Mouse (Mus musculus) stomach, embryonic 15.5 days (tissue): ENCODE results near the gene Gdf11. TPM values are rescaled to one million over a fixed set of nuclear protein-coding genes. Genes with fewer than 3 reads are reported as not detected.

Experiments used
- ATAC-seq: fragments of 200-750 bp; cut with Nextera tagmentation; 2 replicates; pipeline ENCODE4 v1.8.0; 2017; ENCODE audit warnings: low read depth, moderate number of reproducible peaks, moderate TSS enrichment; ENCODE audit not compliant: insufficient read depth, low FRiP score
- H3K27ac ChIP-seq: fragments of 300-500 bp; sonication (generic); 2 replicates; pipeline ENCODE4 v1.5.1; 2015; ENCODE audit warnings: mild to moderate bottlenecking, inconsistent platforms
- H3K27me3 ChIP-seq: fragments of 300-500 bp; sonication (generic); replicated peaks from 2 replicates; pipeline ENCODE4 v1.6.1; 2015; ENCODE audit warnings: inconsistent platforms
- H3K36me3 ChIP-seq: fragments of 300-500 bp; sonication (generic); 2 replicates; pipeline ENCODE4 v1.6.1; 2015; ENCODE audit warnings: inconsistent platforms
- H3K4me1 ChIP-seq: fragments of 300-500 bp; sonication (generic); 2 replicates; pipeline ENCODE4 v1.6.1; 2015; ENCODE audit warnings: inconsistent platforms
- H3K4me2 ChIP-seq: fragments of 300-500 bp; sonication (generic); 2 replicates; pipeline ENCODE4 v1.6.1; 2015; ENCODE audit warnings: mild to moderate bottlenecking, inconsistent platforms
- H3K4me3 ChIP-seq: fragments of 300-500 bp; sonication (generic); replicated peaks from 2 replicates; pipeline ENCODE4 v1.5.1; 2015; ENCODE audit warnings: inconsistent platforms
- H3K9ac ChIP-seq: fragments of 300-500 bp; sonication (generic); 2 replicates; pipeline ENCODE4 v1.6.1; 2015; ENCODE audit warnings: inconsistent platforms
- H3K9me3 ChIP-seq: fragments of 300-500 bp; sonication (generic); 2 replicates; pipeline ENCODE4 v1.6.1; 2016; ENCODE audit warnings: inconsistent platforms
- WGBS: fragments of 180-500 bp; shearing (Covaris S2); methylation state at CpG from one replicate; pipeline ENCODE4 v1.1.7; 2015; 5-methylcytosine and 5-hydroxymethylcytosine counted together
- polyA plus RNA-seq: library from polyadenylated mRNA; unstranded; fragments of >200 nt; fragmentation: Nextera tagmentation; extraction: Ambion mirVana; gene quantifications from 2 replicates; pipeline ENCODE4 v1.2.1, GENCODE M21; 2015

Gene Gdf11
- polyA plus RNA-seq, 1 experiment from 2014 or later: 4.7 TPM

DNA sequence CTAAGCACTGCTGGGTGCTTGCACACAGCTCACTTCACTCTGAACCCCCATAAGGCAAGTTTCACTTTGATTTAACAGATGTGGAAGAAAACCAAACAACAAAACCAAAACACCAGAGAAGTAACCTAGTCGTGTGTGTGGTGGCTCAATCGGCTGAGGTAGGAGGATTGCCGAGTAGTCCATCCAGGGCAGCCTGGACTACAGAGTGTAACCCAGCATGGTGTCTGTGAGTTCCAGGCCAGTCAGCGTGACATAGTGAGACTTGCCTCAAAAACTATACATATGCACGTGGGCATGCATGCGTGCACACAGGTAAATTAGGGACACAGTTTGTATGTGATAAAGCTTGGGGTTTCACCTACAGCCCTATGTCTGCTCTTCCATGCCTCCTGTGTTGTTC, 25.9 kb upstream of the Gdf11 start:
- no peak overlapping the region for H3K4me2 ChIP-seq
- H3K27ac ChIP-seq: no peak overlapping the region
- no peaks in the 10 kb centered on the region for H3K9me3 ChIP-seq
- H3K4me1 ChIP-seq: peaks cover 44% of the 10 kb centered on the region
- ATAC-seq: no peak
- H3K27me3 ChIP-seq: no peaks in the 10 kb centered on the region
- H3K36me3 ChIP-seq: peaks cover 33% of the 10 kb centered on the region
- H3K4me3 ChIP-seq: no peak overlapping the region
- H3K9ac ChIP-seq: no peak overlapping the region
- 88% methylated on average over 6 of the region's 6 CpGs for WGBS

DNA sequence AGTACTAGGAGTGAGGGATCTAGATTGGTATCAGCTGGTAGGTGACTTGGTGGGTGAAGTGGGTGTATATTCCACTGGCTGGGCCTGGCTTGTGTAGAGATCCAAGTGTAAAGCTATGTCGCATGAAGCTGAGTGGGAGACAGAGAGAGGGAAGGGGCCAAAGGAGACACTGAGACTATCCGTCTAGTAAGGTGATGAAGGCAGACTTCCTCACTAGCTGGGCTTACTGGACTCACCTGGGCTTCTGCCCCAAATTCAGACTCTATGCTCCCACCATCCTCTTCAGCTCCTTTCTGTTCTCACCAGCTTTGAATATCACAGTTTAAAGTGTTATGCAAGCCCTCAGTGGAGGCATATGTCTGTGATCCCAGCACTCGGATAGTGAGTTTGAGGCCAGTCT, 25.1 kb upstream of the Gdf11 start:
- no peaks in the 10 kb centered on the region for H3K9me3 ChIP-seq
- H3K9ac ChIP-seq: no peak overlapping the region
- H3K4me2 ChIP-seq: no peak overlapping the region
- H3K27ac ChIP-seq: no peak overlapping the region
- peaks cover 37% of the 10 kb centered on the region for H3K4me1 ChIP-seq
- no peak overlapping the region for H3K4me3 ChIP-seq
- WGBS: 83% methylated on average over 3 of the region's 3 CpGs
- ATAC-seq: no peak
- no peaks in the 10 kb centered on the region for H3K27me3 ChIP-seq
- H3K36me3 ChIP-seq: peaks cover 33% of the 10 kb centered on the region

DNA sequence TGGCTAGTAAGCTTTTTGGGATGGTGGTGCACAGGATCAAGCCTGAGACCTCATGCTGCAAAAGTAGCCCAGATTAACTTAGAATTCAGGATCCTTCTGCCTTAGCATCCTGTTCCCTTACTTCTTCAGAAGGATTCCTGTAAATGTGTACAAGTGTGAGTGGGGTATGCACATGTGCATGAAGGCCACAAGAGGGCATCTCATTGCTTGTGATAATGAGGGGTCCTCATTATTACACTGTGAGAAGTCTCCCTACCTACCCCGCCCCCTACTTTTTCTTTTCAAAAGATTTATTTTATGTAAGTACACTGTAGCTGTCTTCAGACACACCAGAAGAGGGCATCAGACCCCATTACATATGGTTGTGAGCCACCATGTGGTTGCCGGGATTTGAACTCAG, 24.0 kb upstream of the Gdf11 start:
- Histone ChIP-seq H3K9me3 (no peaks in the 10 kb centered on the region), H3K4me1 (peaks cover 33% of the 10 kb centered on the region), H3K27me3 (no peaks in the 10 kb centered on the region), H3K27ac (no peak overlapping the region), H3K9ac (no peak overlapping the region), H3K4me3 (no peak overlapping the region), H3K4me2 (no peak overlapping the region), H3K36me3 (peaks cover 33% of the 10 kb centered on the region)
- 87% methylated on average over 2 of the region's 2 CpGs for WGBS
- ATAC-seq: no peak

DNA sequence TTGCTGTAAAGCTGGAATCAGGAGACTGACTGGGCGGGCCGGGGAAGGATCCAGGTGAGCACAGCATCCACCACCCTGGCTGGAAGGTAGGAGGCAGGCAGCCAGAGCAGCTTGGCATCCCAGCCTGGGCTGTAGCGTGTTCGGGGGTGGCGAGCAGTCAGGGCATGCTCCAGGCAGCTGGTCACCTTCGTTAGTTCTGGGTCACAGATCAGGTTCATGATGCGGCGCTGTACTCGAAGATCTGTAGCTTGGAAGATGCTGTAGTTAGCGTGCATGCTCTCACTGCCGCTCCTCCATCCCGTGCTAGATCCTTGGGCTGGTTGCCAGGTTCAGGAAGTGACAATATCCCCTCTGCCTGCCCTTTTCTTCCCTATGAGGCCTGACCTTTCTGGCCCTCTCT, 22.2 kb upstream of the Gdf11 start:
- 92% methylated on average over 12 of the region's 12 CpGs for WGBS
- no peak overlapping the region for H3K27ac ChIP-seq
- no peak overlapping the region for H3K4me2 ChIP-seq
- H3K9me3 ChIP-seq: no peaks in the 10 kb centered on the region
- H3K4me1 ChIP-seq: peaks cover 25% of the 10 kb centered on the region
- H3K36me3 ChIP-seq: peaks cover 33% of the 10 kb centered on the region
- H3K4me3 ChIP-seq: no peak overlapping the region
- no peak overlapping the region for H3K9ac ChIP-seq
- no peak for ATAC-seq
- no peaks in the 10 kb centered on the region for H3K27me3 ChIP-seq

DNA sequence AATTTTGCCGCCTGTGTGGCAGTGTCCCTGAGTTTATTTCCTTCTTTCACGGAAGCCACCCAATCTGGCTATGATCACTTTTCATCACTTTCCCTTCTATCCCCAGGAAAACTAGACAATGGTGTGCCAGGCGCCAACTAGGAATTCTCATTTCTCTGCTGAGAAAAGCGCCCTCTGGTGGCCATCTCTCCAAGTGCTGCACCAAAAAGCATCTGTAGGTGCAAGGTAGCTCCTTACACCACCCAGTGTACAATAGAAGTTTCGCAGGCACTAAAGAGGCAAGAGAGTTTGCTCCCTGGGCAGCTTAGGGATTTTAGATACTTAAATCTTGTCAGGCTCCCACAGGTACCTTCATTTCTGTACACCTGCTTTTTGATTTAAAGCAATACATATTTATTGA, 21.7 kb upstream of the Gdf11 start:
- no peak overlapping the region for H3K4me2 ChIP-seq
- no peaks in the 10 kb centered on the region for H3K9me3 ChIP-seq
- peaks cover 33% of the 10 kb centered on the region for H3K36me3 ChIP-seq
- 0 out of 2 replicates have a peak overlapping the region, but pooled peaks have one; percentile 3 for H3K27ac ChIP-seq
- no peak for ATAC-seq
- 9% methylated on average over 5 of the region's 5 CpGs for WGBS
- peaks cover 20% of the 10 kb centered on the region; the same call in 1 of the 2 replicates for H3K4me1 ChIP-seq
- H3K4me3 ChIP-seq: no peak overlapping the region
- H3K9ac ChIP-seq: no peak overlapping the region
- no peaks in the 10 kb centered on the region for H3K27me3 ChIP-seq

DNA sequence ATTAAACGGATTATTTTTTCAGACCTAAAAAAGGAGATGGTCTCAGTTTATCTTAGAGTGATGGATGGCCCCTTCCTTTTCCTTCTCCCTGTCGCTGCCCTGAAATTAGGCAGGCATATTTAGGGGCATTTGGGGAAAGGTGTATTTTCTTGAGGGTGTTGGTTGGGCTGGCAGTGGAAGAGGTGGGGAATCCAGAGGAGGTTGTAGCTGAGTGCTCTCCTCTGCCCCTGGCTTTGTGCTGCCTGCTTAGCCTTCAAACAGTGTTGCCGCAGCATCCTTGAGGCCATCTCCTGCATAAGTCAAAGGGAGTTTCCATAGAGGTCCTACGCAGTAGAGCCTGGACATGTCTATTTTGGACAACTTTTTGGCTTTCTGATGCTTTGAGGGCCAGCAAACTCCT, 21.3 kb upstream of the Gdf11 start:
- no peak for ATAC-seq
- Histone ChIP-seq H3K36me3 (peaks cover 32% of the 10 kb centered on the region), H3K4me2 (no peak overlapping the region), H3K4me3 (no peak overlapping the region), H3K27me3 (no peaks in the 10 kb centered on the region), H3K4me1 (peaks cover 18% of the 10 kb centered on the region; the same call in 1 of the 2 replicates), H3K9ac (no peak overlapping the region), H3K27ac (0 out of 2 replicates have a peak overlapping the region, but pooled peaks have one; percentile 3), H3K9me3 (no peaks in the 10 kb centered on the region)
- WGBS: 75% methylated on average over 4 of the region's 4 CpGs

DNA sequence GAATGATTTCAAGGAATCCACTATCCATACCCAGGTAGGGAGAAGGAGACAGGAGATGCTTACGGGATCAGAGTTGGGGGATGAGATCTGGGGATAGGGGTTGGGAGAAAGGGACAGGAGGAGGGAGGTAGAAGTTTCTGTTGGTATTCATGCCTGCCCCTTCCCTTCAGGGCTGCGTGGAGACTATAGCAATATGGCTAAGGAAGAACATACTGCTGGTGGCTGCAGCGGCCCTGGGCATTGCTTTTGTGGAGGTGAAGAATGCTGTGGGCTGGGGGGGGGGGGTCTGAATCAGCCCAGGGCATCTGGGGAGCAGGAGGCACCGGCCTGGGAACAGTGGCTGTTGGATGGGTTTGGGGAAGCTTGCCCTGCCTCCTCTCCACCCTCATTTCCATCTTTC, 20.8 kb upstream of the Gdf11 start:
- Histone ChIP-seq H3K4me2 (no peak overlapping the region), H3K27ac (no peak overlapping the region), H3K27me3 (no peaks in the 10 kb centered on the region), H3K4me1 (peaks cover 18% of the 10 kb centered on the region; the same call in 1 of the 2 replicates), H3K4me3 (no peak overlapping the region), H3K9ac (no peak overlapping the region), H3K9me3 (no peaks in the 10 kb centered on the region), H3K36me3 (peaks cover 27% of the 10 kb centered on the region)
- no peak for ATAC-seq
- 78% methylated on average over 4 of the region's 4 CpGs for WGBS

DNA sequence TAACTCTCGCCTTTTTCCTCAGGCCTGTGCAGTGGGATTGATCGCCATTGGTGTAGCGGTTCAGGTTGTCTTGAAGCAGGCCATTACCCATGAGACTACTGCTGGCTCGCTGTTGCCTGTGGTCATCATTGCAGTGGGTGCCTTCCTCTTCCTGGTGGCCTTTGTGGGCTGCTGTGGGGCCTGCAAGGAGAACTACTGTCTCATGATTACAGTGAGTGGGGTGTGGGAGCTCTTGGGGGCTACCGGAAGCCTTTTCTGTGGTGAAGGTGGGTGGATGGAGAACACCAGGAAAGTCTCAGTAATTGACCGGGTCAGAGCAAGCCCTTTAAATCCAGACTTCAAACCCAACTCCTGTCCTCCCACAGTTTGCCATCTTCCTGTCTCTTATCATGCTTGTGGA, 19.9 kb upstream of the Gdf11 start:
- Histone ChIP-seq H3K9ac (no peak overlapping the region), H3K9me3 (no peaks in the 10 kb centered on the region), H3K4me1 (peaks cover 18% of the 10 kb centered on the region; the same call in 1 of the 2 replicates), H3K27ac (no peak overlapping the region), H3K4me3 (peak overlapping the region; percentile 92), H3K36me3 (peaks cover 25% of the 10 kb centered on the region), H3K27me3 (no peaks in the 10 kb centered on the region), H3K4me2 (peak overlapping the region; percentile 83)
- no peak for ATAC-seq
- WGBS: 88% methylated on average over 6 of the region's 6 CpGs

DNA sequence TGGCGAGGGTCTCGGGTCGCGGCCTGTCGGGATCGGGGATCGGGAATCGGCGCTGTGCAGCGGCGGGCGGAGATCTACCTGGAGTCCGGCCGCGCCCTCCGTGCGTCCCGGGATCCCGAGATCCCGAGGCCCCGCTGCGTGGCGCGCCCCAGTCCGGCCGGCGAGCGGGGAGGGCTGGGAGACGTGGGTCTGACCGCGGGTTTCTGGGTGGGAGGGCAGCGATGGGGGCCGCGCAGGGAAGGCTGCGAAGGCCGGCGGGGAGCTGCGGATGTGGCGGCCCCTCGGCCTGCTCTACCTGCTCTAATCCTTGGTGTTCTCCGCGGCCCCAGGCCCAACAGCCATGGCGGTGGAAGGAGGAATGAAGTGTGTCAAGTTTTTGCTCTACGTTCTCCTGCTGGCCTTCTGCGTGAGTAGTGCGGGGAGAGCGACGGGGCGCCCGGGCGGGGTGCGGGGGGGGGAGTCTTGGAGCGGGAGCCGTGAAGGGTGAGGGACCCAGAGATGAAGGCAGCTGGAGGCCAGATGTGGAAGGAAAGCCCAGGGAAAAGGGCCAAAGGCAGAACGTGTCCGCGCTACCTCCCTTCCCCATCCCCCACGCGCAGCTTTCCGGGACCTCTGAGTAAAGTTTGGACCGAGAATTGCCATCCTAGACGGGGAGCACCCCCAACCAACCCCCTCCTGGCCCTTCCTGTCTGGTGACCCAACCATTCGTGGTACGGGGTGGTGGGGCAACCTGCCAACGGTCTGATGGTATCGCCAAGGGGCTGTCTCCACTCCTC, 18.7 kb upstream of the Gdf11 start:
- peaks cover 18% of the 10 kb centered on the region; the same call in 1 of the 2 replicates for H3K4me1 ChIP-seq
- peak overlapping the region; percentile 88 for H3K27ac ChIP-seq
- peak overlapping the region; percentile 92 for H3K4me3 ChIP-seq
- peaks cover 19% of the 10 kb centered on the region for H3K36me3 ChIP-seq
- H3K9ac ChIP-seq: peak overlapping the region; percentile 86
- ATAC-seq: peak; percentile 14; the same call in 1 of the 2 replicates
- no peaks in the 10 kb centered on the region for H3K27me3 ChIP-seq
- H3K4me2 ChIP-seq: peak overlapping the region; percentile 83
- 1% methylated on average over 64 of the region's 66 CpGs for WGBS
- H3K9me3 ChIP-seq: no peaks in the 10 kb centered on the region

DNA sequence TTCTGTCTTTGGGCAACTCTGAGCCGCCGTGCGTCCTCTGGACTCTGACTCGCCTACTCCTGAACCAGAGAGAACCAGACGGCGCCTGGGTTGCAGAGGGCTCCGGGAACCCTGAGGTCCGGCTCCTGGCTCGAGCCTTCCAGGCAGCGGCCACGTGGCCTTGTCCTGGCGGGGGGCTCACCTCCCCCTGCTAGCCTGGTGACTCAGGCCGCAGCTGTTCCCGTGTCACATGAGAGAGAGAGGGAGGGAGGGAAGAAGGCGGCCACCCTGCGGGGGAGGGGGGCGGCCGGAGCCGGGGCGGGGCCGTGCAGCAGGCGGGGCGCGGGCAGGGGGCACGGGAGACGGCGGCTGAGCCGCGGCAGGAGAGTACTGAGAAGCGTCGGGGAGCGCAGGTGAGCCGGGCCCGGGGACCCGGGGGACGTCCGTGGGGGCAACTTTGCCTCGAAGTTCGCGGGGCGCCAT, 18.1 kb upstream of the Gdf11 start:
- WGBS: 2% methylated on average over 39 of the region's 41 CpGs
- Histone ChIP-seq H3K4me2 (peak overlapping the region; percentile 83), H3K4me1 (peaks cover 18% of the 10 kb centered on the region; the same call in 1 of the 2 replicates), H3K9me3 (no peaks in the 10 kb centered on the region), H3K9ac (peak overlapping the region; percentile 86), H3K36me3 (peaks cover 12% of the 10 kb centered on the region), H3K27ac (peak overlapping the region; percentile 88), H3K27me3 (no peaks in the 10 kb centered on the region), H3K4me3 (peak overlapping the region; percentile 92)
- ATAC-seq: peak; percentile 79

DNA sequence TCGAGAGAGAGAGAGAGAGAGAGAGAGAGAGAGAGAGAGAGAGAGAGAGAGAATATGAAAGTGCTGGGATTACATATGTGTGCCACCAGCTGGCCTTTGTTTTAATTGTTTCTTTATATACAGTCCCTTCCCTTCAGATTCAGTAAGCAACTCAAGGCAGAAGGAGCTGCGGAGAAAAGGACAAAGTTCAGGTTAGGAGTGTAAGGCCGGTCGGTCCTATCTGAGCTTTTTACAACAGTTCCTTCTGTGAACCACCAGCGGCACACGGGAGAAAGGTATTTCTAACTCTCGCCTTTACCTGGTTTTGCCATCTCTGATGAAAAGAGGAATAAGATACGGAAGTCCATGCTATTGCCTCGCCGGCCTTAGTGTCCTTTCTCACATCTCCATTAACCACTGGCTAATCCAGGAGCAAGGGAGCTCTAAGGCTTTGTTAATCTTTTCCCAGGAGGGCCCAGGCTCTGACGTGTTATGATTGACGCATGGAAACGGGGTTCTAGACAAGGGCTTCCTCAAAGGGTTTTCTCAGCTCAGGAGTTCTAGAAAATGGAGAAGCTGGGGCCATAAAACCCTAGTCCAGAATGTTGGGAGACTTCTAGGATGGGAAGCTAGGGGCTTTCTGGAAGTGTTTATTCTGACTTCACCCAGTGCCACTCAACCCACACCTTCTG, 17.4 kb upstream of the Gdf11 start:
- ATAC-seq: peak; percentile 23; the same call in 1 of the 2 replicates
- WGBS: 46% methylated on average over 13 of the region's 13 CpGs
- H3K27ac ChIP-seq: peak overlapping the region; percentile 88

DNA sequence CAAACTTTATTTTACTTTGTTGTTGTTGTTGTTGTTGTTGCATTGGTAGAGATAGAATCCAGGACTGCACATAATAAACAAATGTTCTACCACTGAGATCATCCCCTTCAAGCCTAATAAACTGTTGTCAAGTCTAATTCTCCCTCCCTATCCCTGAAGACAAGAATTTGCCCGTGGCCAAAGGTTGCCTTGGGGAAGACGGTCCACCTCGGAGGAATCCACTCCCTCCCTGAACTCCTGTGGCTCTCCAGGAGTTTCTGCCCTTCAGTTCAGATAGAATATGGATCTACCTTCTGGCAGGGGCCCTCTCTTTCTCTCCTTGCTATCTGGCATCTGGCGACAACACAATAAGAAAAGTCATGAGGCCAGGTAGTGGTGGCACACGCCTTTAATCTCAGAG, 13.3 kb upstream of the Gdf11 start:
- WGBS: 80% methylated on average over 5 of the region's 5 CpGs
- Histone ChIP-seq H3K36me3 (no peaks in the 10 kb centered on the region), H3K4me2 (no peak overlapping the region), H3K4me3 (no peak overlapping the region), H3K27me3 (no peaks in the 10 kb centered on the region), H3K4me1 (peaks cover 8% of the 10 kb centered on the region; the same call in 1 of the 2 replicates), H3K9ac (no peak overlapping the region), H3K27ac (no peak overlapping the region), H3K9me3 (no peaks in the 10 kb centered on the region)
- no peak for ATAC-seq

More for the DNA sequence above, 17.4 kb upstream of the Gdf11 start:
- peaks cover 5% of the 10 kb centered on the region for H3K36me3 ChIP-seq
- peaks cover 18% of the 10 kb centered on the region; the same call in 1 of the 2 replicates for H3K4me1 ChIP-seq
- peak overlapping the region; percentile 86; the same call in 1 of the 2 replicates for H3K9ac ChIP-seq
- H3K9me3 ChIP-seq: no peaks in the 10 kb centered on the region
- H3K4me3 ChIP-seq: peak overlapping the region; percentile 92
- peak overlapping the region; percentile 83 for H3K4me2 ChIP-seq
- H3K27me3 ChIP-seq: no peaks in the 10 kb centered on the region
